Mouse (Mus musculus): Measurements from ENCODE around the gene Tmem135.

The Tmem135 gene

DNA sequence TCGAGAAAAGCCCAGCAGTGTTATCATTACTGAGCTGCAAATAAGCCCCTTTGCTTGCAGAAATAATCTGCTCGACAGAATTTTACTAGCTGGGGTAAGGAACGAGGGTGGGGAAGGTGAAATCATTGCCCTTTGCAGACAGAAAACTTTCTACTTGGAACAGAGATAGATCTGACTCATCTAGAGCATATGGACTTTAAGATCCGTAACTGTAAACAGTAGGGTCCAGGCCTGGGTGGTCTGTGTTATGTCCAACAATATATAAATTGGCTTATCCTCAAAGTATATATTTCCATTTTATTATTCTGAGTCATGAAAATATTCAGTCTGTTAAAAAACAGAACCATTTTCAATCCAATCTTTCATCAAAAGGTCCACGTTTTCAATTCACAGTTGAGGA is 221.1 kb downstream of the Tmem135 start:
- DNase-seq (ENCODE audit: low spot score in 2 of 2): no peak

DNA sequence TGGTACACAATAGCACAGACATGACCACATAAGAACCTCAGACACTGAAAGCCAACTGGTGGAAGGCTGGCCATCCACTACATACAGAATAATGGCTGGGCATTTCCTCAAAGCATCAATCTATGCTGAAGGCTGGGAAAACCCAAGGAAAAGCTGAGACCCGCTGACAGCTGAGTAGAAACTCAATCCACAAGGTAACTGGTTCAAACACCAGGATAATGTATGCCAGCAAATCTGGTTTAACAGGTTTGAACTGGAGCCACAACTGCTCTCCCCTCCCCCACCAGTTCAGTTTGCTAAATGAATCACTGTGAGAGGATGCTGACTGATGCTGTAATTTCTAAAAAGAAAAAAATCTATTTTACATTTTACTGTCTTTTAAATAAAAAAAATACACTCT is 222.7 kb downstream of the Tmem135 start:
- peak; percentile 23 to 41 for DNase-seq (ENCODE audit: low spot score in 2 of 2)

DNA sequence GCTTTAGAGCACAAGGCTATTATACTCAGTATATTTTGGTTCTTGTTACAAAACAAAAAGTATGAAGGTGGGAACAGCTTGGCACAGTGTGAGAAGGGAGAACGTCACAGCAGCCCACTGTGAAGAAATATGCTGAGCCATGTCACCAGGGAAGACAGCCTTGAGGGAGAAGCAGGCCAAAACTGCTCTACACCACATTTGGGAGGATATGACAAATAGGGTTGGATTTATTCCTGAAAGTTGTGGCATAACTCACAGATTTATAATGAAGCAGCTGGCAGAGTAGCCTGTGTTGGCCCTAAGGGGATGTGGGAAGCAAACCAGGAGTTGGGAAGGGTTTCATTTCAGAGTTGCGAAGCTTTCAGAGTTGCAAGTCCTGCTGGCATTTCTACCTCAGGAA is 225.4 kb downstream of the Tmem135 start:
- peak in 1 of 2 experiments; percentile 60 for DNase-seq (ENCODE audit: low spot score in 2 of 2)

DNA sequence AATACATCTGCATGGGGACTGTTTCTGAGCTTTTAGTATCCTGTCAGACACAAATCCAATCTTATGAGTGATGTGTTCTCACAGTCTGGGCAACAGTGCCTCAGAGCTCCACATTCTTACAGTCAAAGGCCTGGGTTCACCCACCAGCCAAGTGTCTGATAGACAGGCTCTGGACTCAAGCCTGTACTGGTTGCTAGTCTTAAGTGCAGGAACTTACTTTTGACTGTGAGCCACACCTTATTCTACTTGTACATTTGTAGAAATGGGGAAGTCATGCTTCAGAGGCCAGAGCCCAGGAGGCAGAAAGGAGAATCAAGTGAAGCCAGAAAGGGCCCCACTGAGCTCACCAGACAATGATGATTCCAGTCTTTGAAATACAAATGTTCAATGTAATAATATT is 226.1 kb downstream of the Tmem135 start:
- DNase-seq (ENCODE audit: low spot score in 2 of 2): no peak

DNA sequence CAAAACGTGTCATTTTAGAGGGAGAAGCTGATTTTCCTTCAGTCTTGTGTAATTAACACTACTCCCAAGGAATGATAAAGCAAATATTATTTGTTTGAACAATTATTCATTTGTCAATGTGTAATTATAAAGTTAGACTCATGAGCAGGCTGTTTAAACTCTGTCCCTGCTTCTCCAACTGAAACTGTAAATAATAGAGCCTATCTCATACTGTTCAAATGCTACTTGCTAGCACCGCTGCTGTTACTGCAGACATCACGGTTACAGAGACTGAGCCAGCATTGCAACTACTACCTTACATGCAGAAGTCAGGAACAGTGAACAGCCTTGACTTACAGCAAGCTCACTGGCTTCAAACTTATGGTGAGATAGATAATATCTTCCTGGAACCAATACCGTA is 229.6 kb downstream of the Tmem135 start:
- DNase-seq (ENCODE audit: low spot score in 2 of 2): no peak

DNA sequence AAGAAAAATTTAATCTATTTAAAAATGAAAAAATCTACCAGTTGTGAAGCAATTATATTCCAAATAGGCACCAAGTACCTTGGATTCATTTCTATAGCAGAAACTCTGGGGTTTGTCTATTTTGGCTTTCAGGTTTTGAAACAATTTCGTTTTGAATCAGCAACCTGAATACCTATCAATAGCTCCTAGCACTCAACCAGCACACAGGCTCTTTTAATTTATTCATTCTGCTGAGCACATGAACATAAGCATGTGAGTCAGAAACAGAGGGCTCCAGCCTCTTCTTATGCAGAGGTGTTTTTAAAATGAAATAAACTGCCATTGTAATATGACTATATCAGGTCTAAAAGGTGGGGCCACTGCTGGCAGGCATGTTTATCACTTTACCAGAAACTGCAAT is 231.0 kb downstream of the Tmem135 start:
- no peak for DNase-seq (ENCODE audit: low spot score in 2 of 2)

DNA sequence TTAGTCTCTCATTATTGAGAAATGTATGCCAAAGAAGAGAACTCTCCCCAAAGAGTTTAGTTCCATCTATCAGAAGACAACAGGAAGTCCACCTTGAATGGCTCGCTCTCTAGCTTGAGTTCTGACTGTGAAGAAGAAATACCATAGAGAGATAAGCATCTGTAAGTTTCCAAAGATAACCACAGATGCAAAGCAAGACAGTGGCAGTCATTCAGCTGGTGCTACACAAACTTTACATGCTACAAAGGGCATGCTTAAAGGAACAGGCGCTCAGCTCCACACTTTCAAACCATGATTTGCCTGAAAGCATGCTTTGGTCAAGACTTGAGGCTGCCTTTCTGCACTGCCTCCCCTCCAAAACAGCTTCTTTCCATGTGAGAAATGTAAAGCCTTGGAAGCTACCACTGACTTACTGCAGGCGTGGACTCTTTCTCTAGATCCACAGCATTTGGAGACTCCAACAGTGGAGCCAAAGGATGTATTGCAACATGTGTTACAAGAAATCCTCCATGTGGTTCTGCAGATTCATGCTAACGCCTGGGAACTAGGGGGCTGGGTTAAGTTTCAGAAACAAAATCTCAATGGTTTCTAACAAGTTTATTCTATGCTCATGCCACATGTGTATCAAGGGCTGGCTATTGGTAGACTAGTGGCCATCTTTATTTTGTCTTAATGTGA is 232.1 kb downstream of the Tmem135 start:
- DNase-seq (ENCODE audit: low spot score in 2 of 2): no peak

DNA sequence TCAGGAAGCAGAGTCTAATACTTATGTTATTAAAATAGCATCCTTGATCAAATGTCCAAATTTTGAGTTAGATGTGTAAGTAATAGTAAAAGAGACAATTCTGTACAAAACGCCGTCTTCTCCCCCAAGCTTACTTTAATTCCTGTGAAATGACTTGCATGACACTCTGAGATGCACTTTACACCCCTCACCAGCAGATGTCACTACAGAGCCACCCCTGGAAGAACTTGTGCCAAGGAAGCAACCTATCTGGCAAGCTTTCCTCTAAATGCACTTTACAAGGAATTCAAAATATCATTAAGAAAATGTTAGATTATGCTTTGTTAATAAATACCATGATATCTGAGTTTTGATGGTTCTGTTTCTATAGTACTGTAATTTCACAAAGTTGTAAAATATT is 235.4 kb downstream of the Tmem135 start:
- peak; percentile 68 to 76 for DNase-seq (ENCODE audit: low spot score in 2 of 2)

DNA sequence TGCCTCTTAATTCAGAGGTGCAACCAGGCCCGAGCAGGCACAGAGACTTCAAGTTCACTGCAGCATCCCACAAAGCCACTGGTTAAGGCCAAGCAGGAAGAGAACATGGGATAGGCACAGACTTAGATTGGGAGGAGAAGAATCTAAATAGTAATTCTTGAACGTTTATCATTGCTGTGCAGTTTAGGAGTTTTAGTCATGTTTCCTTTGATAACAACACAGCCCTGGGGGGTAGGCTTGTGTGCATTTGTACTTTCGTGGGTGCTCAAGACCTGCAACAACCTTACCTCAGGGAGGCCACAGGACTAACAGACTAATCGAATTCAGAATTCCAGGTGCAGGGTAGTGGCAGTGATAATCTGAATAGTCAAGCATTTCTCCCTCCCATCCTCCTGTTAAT is 238.5 kb downstream of the Tmem135 start:
- DNase-seq (ENCODE audit: low spot score in 2 of 2): no peak

DNA sequence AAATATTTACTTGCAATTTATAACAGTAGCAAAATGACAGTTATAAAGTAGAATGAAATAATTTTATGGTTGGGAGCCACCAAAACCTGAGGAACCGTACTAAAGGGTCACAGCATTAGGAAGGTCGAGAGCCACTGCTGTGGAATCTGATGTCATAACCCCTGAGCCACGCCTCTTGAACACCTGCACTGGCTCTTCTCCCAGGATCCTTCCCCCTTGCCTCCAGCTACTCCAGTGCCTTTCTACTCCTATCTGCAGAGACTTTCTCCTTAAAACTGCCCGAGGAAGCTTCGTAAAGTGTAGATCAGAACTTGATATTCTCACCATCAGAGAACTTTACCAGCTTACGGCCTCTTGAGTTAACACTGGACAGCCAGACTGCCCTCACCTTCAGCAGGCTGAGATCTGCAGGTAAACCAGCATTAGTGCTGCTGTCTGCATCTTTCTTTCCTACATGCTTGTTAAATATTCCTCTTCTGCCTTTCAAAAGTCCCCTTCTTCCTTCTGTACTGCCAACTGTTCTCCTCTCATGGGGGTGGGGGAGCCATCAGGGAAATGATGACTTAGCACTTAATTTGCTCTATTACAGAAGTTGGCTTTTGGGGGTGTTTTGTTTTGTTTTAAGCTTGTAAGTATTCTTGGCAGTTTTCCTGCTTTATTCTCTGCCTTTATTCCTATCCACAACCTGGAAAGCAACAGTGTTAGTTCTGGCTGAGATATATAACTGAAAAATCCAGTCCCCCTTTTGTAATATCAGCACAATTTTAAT is 242.2 kb downstream of the Tmem135 start:
- no peak for DNase-seq (ENCODE audit: low spot score in 2 of 2)

DNA sequence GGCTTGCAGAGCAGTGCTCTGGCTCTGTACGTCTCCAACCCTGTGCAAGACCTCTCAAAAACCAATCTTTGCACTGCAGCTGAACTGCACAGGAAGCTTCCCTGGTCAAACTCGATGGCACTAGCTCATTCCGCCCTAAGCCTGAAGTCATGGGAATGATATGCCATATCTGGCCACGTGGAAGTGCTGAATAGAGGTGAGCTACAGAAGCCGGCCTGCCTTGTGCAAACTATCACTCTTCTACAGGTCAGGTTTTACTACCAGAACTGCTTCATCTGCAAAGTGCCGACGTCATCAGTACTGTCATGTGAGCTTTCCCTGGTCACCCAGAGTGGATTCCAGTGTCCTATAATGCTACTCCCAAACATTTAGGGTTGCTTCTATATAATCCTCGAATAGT is 246.7 kb downstream of the Tmem135 start:
- DNase-seq (ENCODE audit: low spot score in 2 of 2): no peak

DNA sequence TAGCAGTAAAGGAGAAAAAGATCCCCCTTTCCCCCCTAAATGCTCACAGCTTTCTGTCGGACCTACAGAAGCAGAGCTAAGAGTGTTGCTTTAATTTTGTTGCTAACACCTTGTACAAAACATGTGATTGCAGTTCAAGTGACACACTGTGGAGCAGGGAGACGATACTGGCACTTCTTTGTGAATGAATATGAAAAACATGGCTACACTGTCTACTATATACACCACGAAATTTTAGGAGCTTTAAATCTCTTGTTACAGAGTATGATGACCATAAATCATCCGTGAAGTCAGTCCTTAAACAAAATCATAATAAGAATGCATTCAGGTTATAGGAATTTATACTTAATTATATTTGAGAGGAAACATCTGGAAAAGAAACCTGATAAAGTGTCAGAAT is 247.4 kb downstream of the Tmem135 start:
- no peak for DNase-seq (ENCODE audit: low spot score in 2 of 2)

DNA sequence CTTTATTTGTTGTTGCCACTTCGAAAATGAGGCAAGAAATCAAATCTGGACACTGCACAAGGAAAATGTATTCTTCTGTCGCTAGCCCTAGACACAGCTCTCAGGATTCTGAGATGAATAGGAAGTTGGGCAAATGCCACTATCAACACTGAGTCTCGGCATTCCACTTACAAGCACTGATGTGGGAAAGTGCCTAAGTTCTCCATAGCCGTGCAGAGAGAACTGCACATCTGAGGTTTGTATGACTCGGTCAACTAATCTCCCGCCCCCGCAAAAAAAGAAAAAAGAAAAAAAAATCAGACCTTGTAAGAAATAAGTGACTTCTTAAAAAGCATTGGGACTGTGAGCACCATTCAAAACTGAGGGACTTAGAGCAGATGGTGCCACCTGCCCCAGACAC is 248.3 kb downstream of the Tmem135 start:
- DNase-seq (ENCODE audit: low spot score in 2 of 2): no peak

DNA sequence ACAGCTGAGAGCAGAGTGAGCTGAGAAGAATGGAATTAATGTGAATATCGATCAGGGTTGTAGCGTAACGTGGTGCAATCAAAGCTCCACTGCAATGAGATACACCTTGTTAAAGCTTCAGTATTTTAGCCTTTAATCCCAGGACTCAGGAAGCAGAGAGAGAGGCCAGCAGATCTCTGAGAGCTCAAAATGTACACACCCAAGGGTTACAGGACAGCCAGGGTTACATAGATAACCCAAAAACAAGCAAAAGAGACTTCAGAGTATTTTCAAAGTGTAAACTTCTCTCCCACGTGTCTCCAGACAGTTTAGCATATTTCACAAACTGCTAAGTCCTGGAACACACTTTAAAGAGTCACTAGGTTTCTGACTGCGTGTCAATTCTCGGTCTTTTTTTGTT is 248.8 kb downstream of the Tmem135 start:
- no peak for DNase-seq (ENCODE audit: low spot score in 2 of 2)

DNA sequence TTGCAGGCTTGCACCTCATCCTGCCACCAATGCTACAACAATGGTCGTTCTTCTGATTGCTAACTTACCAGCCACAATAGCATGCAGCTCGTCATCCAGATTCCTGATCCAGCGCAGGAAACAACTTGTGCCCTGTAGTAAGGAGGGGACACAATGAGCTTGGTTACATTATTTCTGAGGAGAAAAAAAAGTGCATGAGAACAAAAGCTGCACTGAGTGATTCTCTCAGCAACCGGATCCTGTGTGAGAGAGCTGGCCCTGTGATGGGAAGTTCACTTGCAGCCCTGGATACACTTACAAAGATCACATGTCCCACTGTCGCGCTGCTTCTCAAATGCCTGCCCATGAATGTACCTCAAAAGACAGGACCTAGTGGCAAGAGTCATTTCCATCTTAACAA is 252.7 kb downstream of the Tmem135 start:
- no peak for DNase-seq (ENCODE audit: low spot score in 2 of 2)

DNA sequence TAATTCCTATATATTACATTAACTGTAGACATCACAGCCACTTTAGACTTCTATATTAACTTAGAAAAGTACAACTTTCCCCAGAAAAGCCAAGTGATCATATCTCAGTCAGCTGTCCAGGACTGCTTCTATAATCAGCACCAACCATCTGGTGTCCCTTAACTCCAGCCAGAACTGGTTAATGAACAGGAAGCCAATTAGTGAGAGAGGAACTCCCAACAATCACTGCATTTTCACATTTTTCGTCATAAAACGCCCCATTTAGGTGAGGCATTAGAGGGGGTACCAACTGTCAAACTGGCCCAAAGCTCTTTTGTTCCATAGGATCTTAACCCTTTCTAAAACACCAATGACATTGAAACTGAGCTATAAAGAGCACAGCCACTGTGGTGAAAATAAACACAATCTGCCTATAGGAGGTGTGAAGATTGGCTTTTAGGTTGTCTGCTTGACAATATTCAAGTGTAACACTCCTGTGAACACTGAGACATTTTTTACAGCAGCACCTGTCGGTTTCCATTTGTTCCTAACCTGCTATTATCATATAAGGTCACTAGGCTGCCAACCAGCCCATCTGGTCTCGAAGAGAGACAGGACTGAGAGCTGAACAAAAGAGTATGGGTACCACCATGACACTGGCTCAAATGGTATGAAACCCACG is 263.3 kb downstream of the Tmem135 start:
- DNase-seq (ENCODE audit: low spot score in 2 of 2): no peak

DNA sequence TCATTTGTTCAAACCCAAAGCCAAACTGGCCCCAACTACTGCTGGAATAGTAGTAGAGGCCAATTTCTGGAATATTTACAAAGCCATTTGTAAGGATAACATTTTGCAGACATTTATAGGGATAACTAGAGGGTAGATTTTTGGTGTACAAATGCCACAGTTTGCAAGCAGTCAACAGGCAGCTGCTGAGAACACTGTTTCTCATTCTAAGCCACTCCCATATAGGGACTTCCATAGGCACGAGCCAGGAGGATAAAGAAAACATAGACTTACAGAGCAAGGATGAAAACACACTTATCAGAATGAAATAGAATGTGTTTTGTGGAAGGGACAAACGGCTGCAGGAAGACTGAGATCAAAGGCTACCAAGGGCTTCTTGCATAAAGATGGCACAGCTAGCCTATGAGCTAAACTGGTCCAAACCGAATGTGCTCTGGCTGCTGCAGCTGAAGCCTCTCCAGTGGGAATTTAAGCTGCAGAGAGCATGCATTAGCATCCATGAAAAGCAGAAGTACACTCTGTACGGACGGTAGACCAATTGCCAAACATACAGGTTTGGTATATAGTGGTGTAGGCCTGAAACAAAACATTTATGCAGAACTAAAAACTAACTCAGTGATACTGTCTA is 269.0 kb downstream of the Tmem135 start:
- DNase-seq (ENCODE audit: low spot score in 2 of 2): no peak

DNA sequence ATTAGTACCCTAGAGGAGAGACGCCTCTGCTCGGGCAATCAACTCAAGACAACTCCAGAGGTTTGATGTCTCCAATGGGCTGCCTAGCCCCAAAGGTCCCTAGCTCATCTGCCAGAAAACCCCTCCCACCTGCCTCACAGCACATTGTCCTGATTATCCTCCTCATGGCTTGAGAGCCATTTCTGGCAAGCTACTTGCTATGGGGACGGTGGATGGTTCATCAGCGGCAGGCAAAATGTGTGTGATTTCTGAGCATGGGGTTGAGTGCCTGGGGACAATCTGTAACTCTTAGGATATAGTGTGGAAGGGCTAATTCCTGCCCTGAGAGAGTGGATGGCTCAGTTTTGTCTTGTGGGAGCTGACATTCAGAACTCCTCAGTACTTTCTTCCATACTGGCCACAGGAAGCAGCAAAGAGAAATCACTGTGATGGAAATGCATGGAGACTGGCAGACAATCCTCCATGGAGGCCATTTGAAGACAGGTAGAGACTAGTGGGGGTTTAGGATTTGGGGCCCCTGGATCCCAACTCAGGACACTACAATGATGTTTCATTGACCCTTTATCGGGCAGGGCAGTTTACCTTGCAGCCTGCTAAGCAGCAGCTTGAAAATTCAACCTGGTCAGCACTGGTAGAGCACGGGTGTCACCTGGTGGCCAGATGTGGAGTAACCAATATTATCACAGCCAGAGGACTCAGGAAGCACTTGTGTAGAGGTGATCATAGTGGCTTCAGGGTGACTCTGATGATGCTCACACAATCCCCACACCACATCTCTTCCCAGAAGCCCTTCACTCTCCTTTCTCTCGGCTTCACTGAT is 277.7 kb downstream of the Tmem135 start:
- DNase-seq (ENCODE audit: low spot score in 2 of 2): peak; percentile 48 to 68

DNA sequence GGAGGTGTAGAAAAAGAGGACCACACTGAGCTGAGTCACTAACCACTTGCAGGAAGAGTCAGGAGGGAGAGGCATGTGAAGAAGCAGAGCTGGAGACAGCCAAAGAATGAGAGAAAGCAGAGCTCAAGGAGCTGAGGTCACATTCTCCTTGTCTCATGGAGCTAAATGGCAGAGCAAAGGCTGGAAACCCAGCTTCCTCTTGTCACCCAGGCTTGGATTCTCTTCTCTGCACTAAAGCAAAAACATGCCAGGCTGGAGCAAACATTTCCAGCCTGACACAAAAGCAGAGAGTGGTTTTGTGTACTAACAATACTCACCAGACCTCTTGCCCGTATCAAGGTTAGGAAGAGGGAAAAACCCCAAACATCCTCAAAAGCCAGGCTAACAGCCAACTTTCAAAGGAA is 287.8 kb downstream of the Tmem135 start:
- no peak for DNase-seq (ENCODE audit: low spot score in 2 of 2)

DNA sequence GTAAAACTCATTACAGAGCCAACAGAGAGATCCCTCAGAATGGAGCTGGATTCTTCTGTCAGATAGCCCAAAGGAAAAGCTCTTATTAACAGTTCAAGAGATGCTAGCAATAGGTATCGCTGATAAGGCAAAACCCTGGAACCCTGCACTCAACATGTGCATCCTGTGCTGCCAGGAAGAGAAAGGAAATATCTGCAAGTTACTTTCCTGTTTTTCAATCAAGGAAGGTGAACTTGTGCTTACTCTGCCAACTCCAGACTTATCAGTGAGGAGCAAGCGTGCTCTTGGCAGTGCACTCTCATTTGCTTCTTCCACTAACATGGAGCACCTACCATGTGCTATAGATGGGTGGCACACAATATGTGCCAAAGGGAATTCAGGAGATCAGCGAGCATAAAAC is 288.4 kb downstream of the Tmem135 start:
- no peak for DNase-seq (ENCODE audit: low spot score in 2 of 2)

DNA sequence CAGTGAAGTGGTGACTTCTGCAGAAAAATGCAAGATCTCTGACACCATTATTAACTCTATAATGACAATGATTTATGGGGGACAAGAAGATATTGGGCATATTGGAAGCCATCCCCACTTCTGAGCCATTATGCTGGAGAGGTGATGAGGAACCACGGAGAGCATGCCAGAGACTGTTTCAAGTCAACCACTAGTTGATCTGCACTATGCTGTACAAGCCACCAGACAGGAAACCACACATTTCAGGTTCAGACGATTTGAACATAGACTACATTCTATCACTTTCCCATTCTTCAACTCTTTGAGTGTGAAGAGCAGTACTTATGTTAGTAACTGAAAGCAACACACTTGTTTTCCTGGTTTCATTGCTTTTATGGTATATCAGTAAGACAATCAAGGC is 297.6 kb downstream of the Tmem135 start:
- DNase-seq (ENCODE audit: low spot score in 2 of 2): no peak

DNA sequence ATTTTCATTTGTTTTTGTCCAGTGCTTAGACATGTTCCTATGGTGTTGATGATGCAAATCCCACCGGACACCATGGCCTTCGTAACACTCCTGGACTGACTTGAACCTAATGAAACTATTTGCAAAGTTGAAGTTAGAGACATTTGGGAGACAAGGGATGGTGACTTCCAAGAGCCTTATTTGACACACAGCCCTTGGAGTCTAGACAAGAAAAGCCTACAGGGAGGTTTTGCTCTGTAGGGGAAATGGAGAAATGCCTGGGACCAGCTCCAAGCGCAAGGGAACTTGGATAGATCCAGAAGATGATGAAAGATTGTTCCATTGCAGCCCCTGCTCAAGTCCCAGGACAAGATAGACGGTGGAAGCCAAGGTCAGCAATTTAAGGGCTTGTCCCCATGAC is 304.3 kb downstream of the Tmem135 start:
- DNase-seq (ENCODE audit: low spot score in 2 of 2): peak in 1 of 2 experiments; percentile 74
